Mouse (Mus musculus): ENCODE measurements around the gene Mybphl.

Gene Mybphl

GRCm38 (mm10) chr3:108364270-108364995, at the start of gene Mybphl:
Gene Mybphl, plus strand, starts transcription at chr3:108364911.
- DNase-seq (ENCODE audit: low spot score) = no peak

DNA sequence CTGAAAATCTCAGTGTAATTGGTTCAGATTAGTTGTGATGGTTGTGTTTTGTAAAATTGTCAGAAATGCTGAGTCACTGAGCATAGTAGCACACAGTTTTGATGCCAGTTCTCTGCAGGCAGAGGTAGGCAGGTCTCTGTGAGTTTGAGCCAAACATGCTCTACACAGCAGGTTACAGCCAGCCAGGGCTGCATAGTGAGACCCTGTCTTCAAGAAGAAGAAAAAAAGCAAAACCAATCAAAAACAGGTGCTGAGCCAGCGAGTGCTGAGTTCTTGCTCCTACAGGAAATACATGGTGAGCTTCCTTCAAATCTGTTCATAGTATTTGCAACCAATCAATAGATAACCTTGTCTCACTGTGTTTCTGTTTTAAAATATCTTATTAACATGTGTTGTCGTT, 46.2 kb upstream of the Mybphl start:
- DNase-seq (ENCODE audit: low spot score) = no peak

DNA sequence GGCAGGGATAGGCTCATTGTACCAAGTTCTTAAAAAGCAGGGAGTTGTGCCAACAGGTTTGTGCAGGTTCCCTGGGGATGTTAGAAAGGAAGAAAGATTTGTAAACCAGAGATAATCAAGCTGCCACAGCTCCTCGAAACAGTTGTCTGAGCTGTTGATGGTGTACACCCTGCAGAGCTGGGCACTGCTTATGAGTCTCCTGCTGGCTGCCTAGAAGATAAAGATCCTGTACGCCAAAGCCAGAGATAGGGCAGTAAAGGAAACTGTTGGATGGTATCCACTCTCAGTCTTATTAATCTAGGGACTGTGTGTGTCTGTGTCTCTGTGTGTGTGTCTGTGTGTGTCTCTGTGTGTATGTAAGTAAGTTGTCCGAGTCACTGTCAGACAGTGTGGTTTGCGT, 43.0 kb upstream of the Mybphl start:
- no peak for DNase-seq (ENCODE audit: low spot score)

DNA sequence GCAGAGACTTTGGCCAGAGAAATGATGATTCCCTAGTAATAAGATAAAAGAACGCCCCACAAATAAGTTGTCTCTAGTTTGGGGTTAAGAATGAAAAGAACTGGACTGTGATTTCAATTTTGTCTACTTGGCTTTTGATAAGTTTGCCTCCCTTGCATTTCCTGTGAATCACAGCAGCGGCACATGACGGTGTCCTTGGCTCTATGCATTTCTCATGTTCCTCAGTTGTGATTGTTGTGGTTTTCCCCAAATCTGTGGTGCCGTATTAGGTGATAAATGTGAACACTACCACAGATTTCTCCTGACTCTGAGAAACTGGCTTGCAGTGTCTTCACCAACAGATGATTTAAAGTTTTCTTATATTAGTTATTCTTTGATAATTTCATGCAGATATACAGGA, 42.6 kb upstream of the Mybphl start:
- no peak for DNase-seq (ENCODE audit: low spot score)

DNA sequence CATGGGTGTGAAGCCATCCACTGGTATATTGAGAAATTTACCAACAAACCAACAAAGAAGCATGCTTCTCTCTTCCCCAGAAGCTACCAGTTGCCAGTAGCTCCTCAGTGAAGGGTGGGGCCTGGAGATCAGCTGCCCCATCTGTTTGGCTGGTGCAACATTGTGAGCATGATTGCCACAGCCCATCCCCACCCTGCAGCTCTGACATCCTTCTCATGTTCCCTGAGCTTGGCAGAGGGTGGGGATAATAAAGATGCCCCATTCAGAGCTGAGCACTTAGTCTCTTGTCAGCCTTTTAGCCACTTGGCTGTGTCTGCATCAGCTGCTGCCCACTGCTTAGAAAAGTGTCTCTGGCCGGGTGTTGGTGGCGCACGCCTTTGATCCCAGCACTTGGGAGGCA, 41.7 kb upstream of the Mybphl start:
- DNase-seq (ENCODE audit: low spot score) = no peak

DNA sequence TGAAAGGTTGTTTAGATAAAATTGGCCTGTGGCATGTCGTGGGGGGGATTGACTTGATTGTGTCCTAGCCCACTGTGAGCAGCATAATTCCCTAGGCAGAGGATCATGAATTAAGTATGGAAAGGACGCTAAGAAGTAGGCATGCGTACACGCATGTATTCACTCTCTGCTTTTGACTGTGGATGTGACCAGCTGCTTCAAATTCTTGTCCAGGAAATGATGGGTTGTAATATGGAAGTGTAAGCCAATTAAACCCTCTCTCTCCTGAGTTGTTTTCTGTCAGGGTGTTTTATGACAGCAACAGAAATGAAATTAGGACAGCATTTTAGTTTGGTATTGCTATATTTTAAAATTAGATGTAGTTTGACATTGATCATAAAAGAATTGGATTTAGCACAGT, 39.9 kb upstream of the Mybphl start:
- DNase-seq (ENCODE audit: low spot score) = no peak

DNA sequence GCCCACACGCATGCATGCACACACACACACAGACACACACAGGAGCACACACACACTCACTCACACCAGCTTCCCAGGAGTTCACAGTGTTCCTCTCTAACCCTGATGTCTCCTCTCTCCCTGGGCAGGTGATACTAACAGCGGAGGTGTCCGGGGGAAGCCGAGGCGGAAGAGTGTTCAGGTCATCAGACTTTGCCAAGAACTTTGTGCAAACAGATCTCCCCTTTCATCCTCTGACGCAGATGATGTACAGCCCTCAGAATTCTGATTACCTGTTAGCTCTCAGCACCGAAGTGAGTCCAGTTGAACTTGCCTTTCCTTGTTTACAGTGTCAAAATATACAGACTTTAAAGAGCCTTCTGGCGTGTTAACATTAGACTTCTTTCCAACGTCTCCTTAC, 39.2 kb upstream of the Mybphl start:
- DNase-seq (ENCODE audit: low spot score) = no peak

- DNase-seq (ENCODE audit: low spot score) = no peak
These were observed 37.4 kb upstream of the Mybphl start for GRCm38 (mm10) chr3:108327275-108327674.

GRCm38 (mm10) chr3:108327916-108328315, 36.8 kb upstream of the Mybphl start:
- no peak for DNase-seq (ENCODE audit: low spot score)

DNA sequence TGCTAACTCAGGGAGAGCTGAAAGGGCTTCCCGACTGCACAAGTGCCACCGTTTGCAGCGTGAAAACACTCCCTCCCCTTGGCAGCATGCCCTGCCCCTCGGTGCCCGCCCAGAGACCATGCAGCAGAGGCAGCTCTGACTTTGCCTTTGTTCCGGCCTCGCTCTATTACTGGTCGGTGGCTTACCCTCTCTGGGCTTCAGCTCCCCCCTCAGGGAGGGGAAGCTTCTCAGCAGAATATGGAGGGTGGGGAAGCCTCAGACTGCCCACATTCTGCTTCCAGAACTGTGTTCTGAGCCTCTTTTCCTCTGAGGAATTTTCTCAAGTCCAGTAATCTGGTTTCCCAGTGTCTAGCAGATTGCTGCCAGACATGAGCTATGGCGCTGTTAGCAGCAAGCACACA, 36.3 kb upstream of the Mybphl start:
- DNase-seq (ENCODE audit: low spot score) = peak; percentile 48

- DNase-seq (ENCODE audit: low spot score) = no peak
These were observed 33.9 kb upstream of the Mybphl start for GRCm38 (mm10) chr3:108330812-108331211.

GRCm38 (mm10) chr3:108336878-108337277, 27.8 kb upstream of the Mybphl start:
- no peak for DNase-seq (ENCODE audit: low spot score)

- DNase-seq (ENCODE audit: low spot score) = no peak
These were observed 23.7 kb upstream of the Mybphl start for GRCm38 (mm10) chr3:108341040-108341439.

DNA sequence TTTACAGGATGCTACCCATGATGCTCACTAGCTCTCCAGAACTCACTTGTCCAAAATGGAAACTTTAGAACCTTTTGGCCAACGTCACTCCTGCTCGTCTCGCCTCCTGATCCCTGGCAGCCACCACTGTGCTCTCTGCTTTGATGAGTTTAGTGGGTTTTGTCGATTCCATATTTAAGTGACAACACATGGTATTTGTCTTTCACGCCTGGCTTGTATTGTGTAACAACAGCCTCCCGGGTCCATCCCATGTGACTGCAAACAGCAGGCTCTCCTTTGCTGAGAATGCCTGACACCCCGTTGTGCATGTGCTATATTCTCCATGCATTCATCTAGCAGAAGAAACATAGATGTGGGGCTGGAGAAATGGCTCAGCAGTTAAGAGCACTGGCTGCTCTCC, 22.5 kb upstream of the Mybphl start:
- no peak for DNase-seq (ENCODE audit: low spot score)

DNA sequence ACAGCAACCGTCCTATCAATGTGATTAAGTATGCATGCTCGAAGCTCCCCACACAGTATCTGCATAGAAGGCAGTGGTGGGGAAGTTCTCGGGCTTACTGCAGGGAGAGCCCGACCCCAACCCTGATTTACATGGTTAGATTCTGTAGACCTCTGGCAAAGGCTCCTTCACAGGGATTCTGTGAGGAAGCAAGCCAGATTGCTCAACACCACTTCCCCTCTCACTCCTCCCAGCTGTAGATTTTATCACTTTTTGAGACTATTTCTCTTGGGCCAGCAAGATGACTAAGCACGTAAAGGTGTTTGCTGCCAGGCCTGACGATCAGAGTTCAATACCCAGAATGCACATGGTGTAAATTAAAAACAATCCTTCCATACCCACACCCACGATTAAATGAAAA, 18.9 kb upstream of the Mybphl start:
- no peak for DNase-seq (ENCODE audit: low spot score)

GRCm38 (mm10) chr3:108348376-108348775, 16.3 kb upstream of the Mybphl start:
- no peak for DNase-seq (ENCODE audit: low spot score)

DNA sequence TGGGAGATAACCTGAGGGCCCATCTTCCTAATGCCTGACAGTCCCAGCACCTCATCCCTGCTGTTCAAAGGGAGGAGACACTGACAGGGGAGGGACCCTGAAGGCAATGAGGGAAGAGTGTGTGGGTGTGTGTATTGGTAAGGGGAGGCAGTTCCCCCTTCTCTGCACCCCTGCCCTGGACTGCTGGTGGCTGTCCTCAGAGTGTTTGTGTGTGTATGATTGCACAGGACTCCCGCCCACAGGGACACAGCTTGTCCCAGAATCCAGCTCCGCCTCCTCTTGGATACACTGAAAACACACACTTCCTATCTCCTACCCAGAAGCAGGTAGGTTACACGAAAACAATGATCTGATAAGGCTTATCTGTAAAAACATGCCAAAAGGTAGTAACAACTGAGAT, 9.5 kb upstream of the Mybphl start:
- DNase-seq (ENCODE audit: low spot score) = no peak

GRCm38 (mm10) chr3:108357051-108357450, 7.7 kb upstream of the Mybphl start:
- no peak for DNase-seq (ENCODE audit: low spot score)

DNA sequence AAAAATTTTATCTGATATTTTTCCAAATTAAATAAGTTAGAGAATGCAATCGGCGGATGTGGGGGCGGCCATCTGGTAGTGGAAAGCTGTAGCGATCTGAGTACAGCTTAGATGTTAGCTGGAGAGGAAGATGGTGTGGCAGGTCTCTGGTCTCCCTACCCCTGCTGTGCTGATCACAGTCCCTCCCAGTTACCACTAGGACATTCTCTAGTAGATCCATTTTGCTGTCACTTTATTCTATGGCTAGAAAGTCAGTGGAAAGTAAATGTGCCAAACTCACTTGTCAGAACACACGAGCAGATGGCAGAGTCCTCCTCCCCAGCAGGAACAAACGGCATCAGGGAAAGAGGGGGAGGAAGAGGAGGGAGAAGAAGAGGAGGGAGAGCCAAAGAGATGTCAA, 6.3 kb upstream of the Mybphl start:
- DNase-seq (ENCODE audit: low spot score) = no peak

DNA sequence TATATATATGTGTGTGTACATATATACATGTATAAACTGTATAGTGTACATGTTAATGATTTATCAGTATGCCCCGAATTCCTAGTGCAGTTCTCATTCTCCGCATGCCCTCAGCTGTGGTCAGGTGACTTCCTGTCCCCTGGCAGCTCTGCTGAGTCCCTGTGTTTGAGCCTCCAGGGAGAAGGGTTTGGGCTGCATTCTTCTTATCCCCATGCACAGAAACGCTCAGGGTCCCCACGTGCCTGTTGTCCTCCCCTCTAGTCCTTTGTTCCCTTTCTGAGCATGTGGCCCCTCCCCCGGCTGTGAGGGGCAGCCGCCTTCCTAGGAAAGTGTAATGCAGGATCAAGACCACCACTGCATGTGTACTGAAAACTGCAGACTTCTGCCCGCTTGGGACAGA, 3.8 kb upstream of the Mybphl start:
- DNase-seq (ENCODE audit: low spot score) = no peak

DNA sequence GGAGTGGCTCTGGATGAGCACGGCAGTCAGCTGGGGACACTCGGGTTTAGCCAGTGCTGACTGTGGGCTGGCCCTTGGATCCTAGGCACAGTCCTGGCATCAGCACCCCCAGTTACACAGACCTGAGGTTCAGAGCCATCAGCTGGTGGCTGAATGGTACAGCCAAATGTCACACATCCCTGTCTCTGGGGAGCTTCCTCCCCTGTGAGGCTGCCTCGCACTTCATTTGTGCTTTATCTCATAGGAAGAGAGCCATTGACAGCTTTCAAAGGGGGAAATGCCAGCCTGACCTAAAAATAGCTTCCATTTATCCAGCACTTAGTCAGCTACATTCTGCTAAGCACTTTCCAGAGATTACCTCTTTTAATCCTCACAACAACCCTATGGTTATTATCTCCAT, 1.1 kb upstream of the Mybphl start:
- no peak for DNase-seq (ENCODE audit: low spot score)

- no peak for DNase-seq (ENCODE audit: low spot score)
These were observed 2.5 kb downstream of the Mybphl start for GRCm38 (mm10) chr3:108367173-108367572.

DNA sequence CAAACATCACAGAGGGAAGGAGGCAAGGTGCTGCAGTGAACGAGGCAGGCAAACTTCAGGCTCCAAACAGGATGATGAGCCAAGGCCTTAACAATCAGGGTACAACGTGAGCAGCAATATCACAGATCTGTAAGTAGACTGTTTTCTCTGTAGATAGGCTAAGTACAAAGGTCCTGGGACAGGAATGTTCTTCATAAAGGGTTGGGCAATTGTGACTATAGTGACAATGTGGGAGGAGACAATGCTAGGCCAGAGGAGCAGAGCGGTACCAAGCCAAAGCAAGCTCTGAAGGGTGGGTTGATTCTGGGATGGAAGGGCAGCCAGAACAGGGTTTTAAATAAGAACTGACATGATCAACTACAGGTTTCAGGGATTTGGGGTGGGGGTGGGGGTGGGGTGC, 3.1 kb downstream of the Mybphl start:
- no peak for DNase-seq (ENCODE audit: low spot score)

DNA sequence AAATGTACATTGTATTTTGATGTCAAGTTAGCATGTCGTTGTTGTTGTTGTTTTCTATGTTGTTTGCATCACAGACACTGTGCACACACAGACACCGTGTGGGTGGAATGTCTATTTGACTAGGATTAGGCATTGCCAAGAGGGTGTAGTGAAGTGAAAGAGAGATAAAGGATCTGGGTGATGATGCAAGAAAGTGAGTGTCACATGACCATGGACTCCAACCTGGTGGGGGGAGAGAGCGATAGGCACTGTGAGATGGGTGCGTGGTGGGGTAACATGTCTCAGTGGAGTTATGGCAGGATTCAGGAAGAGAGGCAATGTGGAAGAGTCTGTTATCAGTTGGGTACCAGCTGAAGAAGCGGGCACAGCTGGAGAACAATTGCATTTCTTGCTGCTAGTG, 4.0 kb downstream of the Mybphl start:
- no peak for DNase-seq (ENCODE audit: low spot score)

DNA sequence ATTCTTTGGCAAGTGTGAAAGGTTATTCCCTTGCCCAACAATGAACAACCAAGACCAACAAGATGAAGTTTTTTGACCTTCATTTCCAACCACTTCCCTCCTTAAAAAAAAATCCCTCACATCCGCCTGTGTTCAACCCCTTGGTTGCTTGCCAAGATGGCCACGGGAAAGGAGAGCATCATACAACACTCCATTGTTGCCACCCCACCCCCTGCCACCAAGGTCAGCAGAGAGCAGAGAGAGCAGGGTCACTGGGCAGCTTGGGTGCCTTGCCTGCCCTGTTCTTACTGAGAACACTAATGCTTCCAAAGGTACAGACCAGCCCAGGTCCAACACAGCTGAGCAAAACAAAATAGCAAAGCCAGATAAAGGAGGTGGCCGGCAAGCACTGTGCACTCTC, 7.6 kb downstream of the Mybphl start:
- DNase-seq (ENCODE audit: low spot score) = no peak
